Mouse (Mus musculus) small intestine, adult 2 months (tissue): ENCODE results near the gene Nrp2.

Experiments used
- CTCF ChIP-seq: fragments of 200-500 bp; IDR thresholded peaks from 2 replicates; pipeline ENCODE4 v1.5.1; 2012; ENCODE audit warnings: low read depth, mild to moderate bottlenecking, control low read depth, inconsistent platforms, low read length, moderate library complexity, mixed read lengths; ENCODE audit not compliant: insufficient replicate concordance, insufficient read length; ENCODE audit errors: extremely low read depth
- POLR2A ChIP-seq: fragments of 200-500 bp; IDR thresholded peaks from 2 replicates; pipeline ENCODE4 v1.6.1; 2012; ENCODE audit warnings: low read depth, mild to moderate bottlenecking, control low read depth, inconsistent platforms, low read length, moderate library complexity

DNA sequence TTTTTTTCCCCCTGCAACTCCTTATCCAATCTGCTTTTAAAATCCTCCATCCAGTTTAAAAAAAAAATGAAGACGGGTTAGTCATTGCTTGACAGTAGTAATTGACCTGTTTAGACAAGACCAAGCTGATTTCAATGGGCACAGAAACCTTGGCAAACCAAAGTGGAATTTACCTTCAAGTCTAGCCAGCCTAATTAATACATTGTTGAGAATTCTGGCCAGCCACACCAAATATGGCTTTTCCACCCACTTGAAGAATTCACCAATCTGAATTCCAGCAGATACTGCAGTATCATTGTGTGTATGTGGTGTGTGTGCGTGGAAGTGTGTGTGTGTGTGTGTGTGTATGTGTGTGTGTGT lies 91.8 kb downstream of the Nrp2 start:
- no peak for TF ChIP-seq POLR2A
- no peak for TF ChIP-seq CTCF
